Mouse (Mus musculus): ENCODE results near the gene Spsb2. TPM values are rescaled to one million over a fixed set of nuclear protein-coding genes. Genes with fewer than 3 reads are reported as not detected.
A peak's percentile ranks its signal among the peaks of the same experiment; 100 is the strongest.

Spsb2 gene
- polyA plus RNA-seq, 1 experiment from 2014 or later: 9.1 TPM

- H3K9me3 ChIP-seq: no peaks in the 10 kb centered on the region
- 0 out of 2 replicates have a peak overlapping the region, but pooled peaks have one; percentile 99 for H3K9ac ChIP-seq (replicated peaks)
- peaks cover 16% of the 10 kb centered on the region for H3K36me3 ChIP-seq
- ATAC-seq (ENCODE audit: insufficient number of reproducible peaks, insufficient read depth, low FRiP score, low TSS enrichment, low read depth): no peak
- peak overlapping the region; percentile 99; the same call in 1 of the 2 replicates for H3K27ac ChIP-seq
- peak overlapping the region; percentile 86 for H3K4me3 ChIP-seq (replicated peaks)
- 78% methylated on average over 27 of the region's 28 CpGs for WGBS
- H3K4me2 ChIP-seq: peak overlapping the region; percentile 80
- H3K27me3 ChIP-seq: peaks cover 20% of the 10 kb centered on the region
- peaks cover 59% of the 10 kb centered on the region for H3K4me1 ChIP-seq (replicated peaks)
These were observed 50.3 kb downstream of the Spsb2 start for GRCm38 (mm10) chr6:124858561-124859318.

DNA sequence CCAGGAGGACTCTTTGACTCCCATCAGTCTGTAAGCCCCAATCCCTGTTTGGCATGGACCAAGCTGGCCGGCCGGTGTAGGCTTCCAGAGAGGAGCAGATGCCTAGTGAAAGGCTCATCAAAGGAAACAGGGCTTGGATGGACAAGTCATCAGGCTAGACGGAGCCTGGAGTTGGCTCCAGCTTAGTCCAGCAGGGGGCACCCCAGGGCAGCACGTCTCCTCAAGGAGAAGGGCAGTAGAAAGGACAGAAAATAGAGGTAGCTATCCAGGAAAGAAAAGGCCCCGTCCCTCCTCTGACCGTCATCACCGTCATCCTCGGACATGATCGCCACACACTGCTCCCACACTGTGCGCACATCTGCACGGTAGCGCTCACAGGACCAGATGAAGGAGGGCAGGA is 51.3 kb downstream of the Spsb2 start:
- H3K4me1 ChIP-seq (replicated peaks): peaks cover 68% of the 10 kb centered on the region
- H3K9ac ChIP-seq (replicated peaks): 0 out of 2 replicates have a peak overlapping the region, but pooled peaks have one; percentile 28
- H3K36me3 ChIP-seq: peaks cover 6% of the 10 kb centered on the region
- H3K27me3 ChIP-seq: peaks cover 29% of the 10 kb centered on the region
- peak overlapping the region; percentile 21; the same call in 1 of the 2 replicates for H3K4me2 ChIP-seq
- no peak for ATAC-seq (ENCODE audit: insufficient number of reproducible peaks, insufficient read depth, low FRiP score, low TSS enrichment, low read depth)
- H3K4me3 ChIP-seq (replicated peaks): no peak overlapping the region
- no peaks in the 10 kb centered on the region for H3K9me3 ChIP-seq
- H3K27ac ChIP-seq: peak overlapping the region; percentile 13; the same call in 1 of the 2 replicates
- 11% methylated on average over 12 of the region's 12 CpGs for WGBS

Other genes starting within 250 kb of the Spsb2 start
- not detected in 2 replicates for gene C1rb, start 238.4 kb upstream of the Spsb2 start, polyA plus RNA-seq (2016; fragmentation: Nextera tagmentation; extraction: Ambion mirVana)
- 0.08 TPM in 1 of 2 replicates, not detected in the other for gene C1s2, start 172.6 kb upstream of the Spsb2 start, polyA plus RNA-seq (2016; fragmentation: Nextera tagmentation; extraction: Ambion mirVana)
- gene Lpcat3, start 145.6 kb upstream of the Spsb2 start, polyA plus RNA-seq (2016; fragmentation: Nextera tagmentation; extraction: Ambion mirVana): 46.9 and 49.1 TPM in 2 replicates
- 199 and 219 TPM in 2 replicates for gene Emg1, start 96.5 kb upstream of the Spsb2 start, polyA plus RNA-seq (2016; fragmentation: Nextera tagmentation; extraction: Ambion mirVana)
- gene Phb2, start 96.3 kb upstream of the Spsb2 start, polyA plus RNA-seq (2016; fragmentation: Nextera tagmentation; extraction: Ambion mirVana): 358 and 367 TPM in 2 replicates
- gene Ptpn6, start 69.9 kb upstream of the Spsb2 start, polyA plus RNA-seq (2016; fragmentation: Nextera tagmentation; extraction: Ambion mirVana): 6.0 and 6.4 TPM in 2 replicates
- gene Grcc10, start 67.3 kb upstream of the Spsb2 start, polyA plus RNA-seq (2016; fragmentation: Nextera tagmentation; extraction: Ambion mirVana): 479 and 511 TPM in 2 replicates
- gene Gm45234, start 52.6 kb upstream of the Spsb2 start, polyA plus RNA-seq (2016; fragmentation: Nextera tagmentation; extraction: Ambion mirVana): not detected in 2 replicates
- gene Atn1, start 52.1 kb upstream of the Spsb2 start, polyA plus RNA-seq (2016; fragmentation: Nextera tagmentation; extraction: Ambion mirVana): 17.1 and 17.4 TPM in 2 replicates
- 4.8 TPM in 2 replicates for gene Eno2, start 39.0 kb upstream of the Spsb2 start, polyA plus RNA-seq (2016; fragmentation: Nextera tagmentation; extraction: Ambion mirVana)
- 0.38 and 0.88 TPM in 2 replicates for gene Lrrc23, start 28.9 kb upstream of the Spsb2 start, polyA plus RNA-seq (2016; fragmentation: Nextera tagmentation; extraction: Ambion mirVana)
- gene Tpi1, start 5.6 kb downstream of the Spsb2 start, polyA plus RNA-seq (2016; fragmentation: Nextera tagmentation; extraction: Ambion mirVana): 714 and 740 TPM in 2 replicates
- 191 and 196 TPM in 2 replicates for gene Usp5, start 20.8 kb downstream of the Spsb2 start, polyA plus RNA-seq (2016; fragmentation: Nextera tagmentation; extraction: Ambion mirVana)
- 200 and 202 TPM in 2 replicates for gene Cdca3, start 20.9 kb downstream of the Spsb2 start, polyA plus RNA-seq (2016; fragmentation: Nextera tagmentation; extraction: Ambion mirVana)
- gene Gnb3, start 31.6 kb downstream of the Spsb2 start, polyA plus RNA-seq (2016; fragmentation: Nextera tagmentation; extraction: Ambion mirVana): 0.81 and 1.0 TPM in 2 replicates
- gene P3h3, start 49.1 kb downstream of the Spsb2 start, polyA plus RNA-seq (2016; fragmentation: Nextera tagmentation; extraction: Ambion mirVana): 59.8 and 61.4 TPM in 2 replicates
- 2.5 and 2.7 TPM in 2 replicates for gene Gpr162, start 55.3 kb downstream of the Spsb2 start, polyA plus RNA-seq (2016; fragmentation: Nextera tagmentation; extraction: Ambion mirVana)
- 0.15 TPM in 1 of 2 replicates, not detected in the other for gene Cd4, start 79.6 kb downstream of the Spsb2 start, polyA plus RNA-seq (2016; fragmentation: Nextera tagmentation; extraction: Ambion mirVana)
- 2.2 TPM in 2 replicates for gene Lag3, start 103.0 kb downstream of the Spsb2 start, polyA plus RNA-seq (2016; fragmentation: Nextera tagmentation; extraction: Ambion mirVana)
- gene Ptms, start 111.4 kb downstream of the Spsb2 start, polyA plus RNA-seq (2016; fragmentation: Nextera tagmentation; extraction: Ambion mirVana): 325 and 346 TPM in 2 replicates
- 401 and 407 TPM in 2 replicates for gene Mlf2, start 122.7 kb downstream of the Spsb2 start, polyA plus RNA-seq (2016; fragmentation: Nextera tagmentation; extraction: Ambion mirVana)
- 114 and 124 TPM in 2 replicates for gene Cops7a, start 156.9 kb downstream of the Spsb2 start, polyA plus RNA-seq (2016; fragmentation: Nextera tagmentation; extraction: Ambion mirVana)
- 5.0 and 5.8 TPM in 2 replicates for gene Pianp, start 188.0 kb downstream of the Spsb2 start, polyA plus RNA-seq (2016; fragmentation: Nextera tagmentation; extraction: Ambion mirVana)
- gene Zfp384, start 200.5 kb downstream of the Spsb2 start, polyA plus RNA-seq (2016; fragmentation: Nextera tagmentation; extraction: Ambion mirVana): 18.5 and 24.7 TPM in 2 replicates
- gene Ing4, start 231.1 kb downstream of the Spsb2 start, polyA plus RNA-seq (2016; fragmentation: Nextera tagmentation; extraction: Ambion mirVana): 170 and 177 TPM in 2 replicates
- gene Acrbp, start 241.0 kb downstream of the Spsb2 start, polyA plus RNA-seq (2016; fragmentation: Nextera tagmentation; extraction: Ambion mirVana): 17.6 and 18.3 TPM in 2 replicates

All from limb, embryonic 12.5 days (tissue).